Mouse (Mus musculus) spleen, adult 2 months (tissue): ENCODE measurements around the gene Ctf2. TPM values are rescaled to one million over a fixed set of nuclear protein-coding genes. Genes with fewer than 3 reads are reported as not detected.
"Not testable (repeated sequence)": the region's sequence is repeated elsewhere in the genome, so short reads cannot be mapped to it uniquely, and the experiment has no call there.

ENCODE experiments used
- DNase-seq, 2 experiments: peaks; one replicate each; pipeline versions ENCODE4 v3.0.0 to v3.0.0-alpha.2; 2012 to 2021; ENCODE audit warnings: low spot score in 2 of 2, low read depth in 1 of 2
- H3K27ac ChIP-seq: fragments of 200-500 bp; 2 replicates; pipeline ENCODE4 v1.5.1; 2012; ENCODE audit warnings: low read length, inconsistent platforms; ENCODE audit not compliant: insufficient read depth
- H3K27me3 ChIP-seq: fragments of 200-500 bp; 2 replicates; pipeline ENCODE4 v1.6.1; 2012; ENCODE audit warnings: mild to moderate bottlenecking, moderate library complexity, low read length, inconsistent platforms; ENCODE audit not compliant: control insufficient read depth, insufficient read depth
- H3K36me3 ChIP-seq: fragments of 200-500 bp; 2 replicates; pipeline ENCODE4 v1.6.1; 2012; ENCODE audit warnings: mild to moderate bottlenecking, low read length, inconsistent platforms; ENCODE audit not compliant: control insufficient read depth, insufficient read depth
- H3K4me1 ChIP-seq: fragments of 200-500 bp; 2 replicates; pipeline ENCODE4 v1.6.1; 2011; ENCODE audit warnings: inconsistent platforms; ENCODE audit not compliant: control insufficient read depth, insufficient read depth, insufficient read length
- H3K4me3 ChIP-seq: fragments of 200-500 bp; 2 replicates; pipeline ENCODE4 v1.5.1; 2011; ENCODE audit warnings: mild to moderate bottlenecking, inconsistent platforms; ENCODE audit not compliant: insufficient read depth, insufficient read length; ENCODE audit errors: extremely low read depth
- CTCF ChIP-seq: fragments of 200-500 bp; IDR thresholded peaks from 2 replicates; pipeline ENCODE4 v1.5.1; 2011; ENCODE audit warnings: mild to moderate bottlenecking, inconsistent platforms; ENCODE audit not compliant: insufficient read depth, insufficient read length, insufficient replicate concordance; ENCODE audit errors: extremely low read depth
- POLR2A ChIP-seq: fragments of 200-500 bp; IDR thresholded peaks from 2 replicates; pipeline ENCODE4 v1.6.1; 2011; ENCODE audit warnings: low read depth, low read length, inconsistent platforms
- WGBS: fragments of 180-500 bp; shearing (Covaris S2); methylation state at CpG from one replicate; pipeline ENCODE4 v1.1.7; 2018; 5-methylcytosine and 5-hydroxymethylcytosine counted together
- polyA plus RNA-seq: library from polyadenylated mRNA; depleted of rRNA; stranded (reverse); fragments of >200 nt; gene quantifications from 2 replicates; pipeline ENCODE4 v1.2.3, GENCODE M21; 2012; rRNA removed

Gene Ctf2
- not detected in 2 replicates for polyA plus RNA-seq

- H3K27ac ChIP-seq, H3K4me1 ChIP-seq, H3K27me3 ChIP-seq, DNase-seq, H3K4me3 ChIP-seq, H3K36me3 ChIP-seq: not testable (repeated sequence)
- no CpG with 5 or more reads among the region's 5 CpGs for WGBS
These were observed at the start of gene Ctf2 for GRCm38 (mm10) chr7:127732066-127732465. Gene Ctf2, minus strand, starts transcription at chr7:127732166.

GRCm38 (mm10) chr7:127778350-127778749 lies 46.4 kb upstream of the Ctf2 start:
- WGBS: 78% methylated on average over 4 of the region's 4 CpGs
- peak overlapping the region; percentile 95 for H3K4me3 ChIP-seq
- TF ChIP-seq POLR2A (no peak), CTCF (no peak)
- no peaks in the 10 kb centered on the region for H3K27me3 ChIP-seq
- H3K36me3 ChIP-seq: peaks cover 9% of the 10 kb centered on the region
- no peak overlapping the region for H3K27ac ChIP-seq
- DNase-seq: no peak
- peaks cover 5% of the 10 kb centered on the region; the same call in 1 of the 2 replicates for H3K4me1 ChIP-seq

DNA sequence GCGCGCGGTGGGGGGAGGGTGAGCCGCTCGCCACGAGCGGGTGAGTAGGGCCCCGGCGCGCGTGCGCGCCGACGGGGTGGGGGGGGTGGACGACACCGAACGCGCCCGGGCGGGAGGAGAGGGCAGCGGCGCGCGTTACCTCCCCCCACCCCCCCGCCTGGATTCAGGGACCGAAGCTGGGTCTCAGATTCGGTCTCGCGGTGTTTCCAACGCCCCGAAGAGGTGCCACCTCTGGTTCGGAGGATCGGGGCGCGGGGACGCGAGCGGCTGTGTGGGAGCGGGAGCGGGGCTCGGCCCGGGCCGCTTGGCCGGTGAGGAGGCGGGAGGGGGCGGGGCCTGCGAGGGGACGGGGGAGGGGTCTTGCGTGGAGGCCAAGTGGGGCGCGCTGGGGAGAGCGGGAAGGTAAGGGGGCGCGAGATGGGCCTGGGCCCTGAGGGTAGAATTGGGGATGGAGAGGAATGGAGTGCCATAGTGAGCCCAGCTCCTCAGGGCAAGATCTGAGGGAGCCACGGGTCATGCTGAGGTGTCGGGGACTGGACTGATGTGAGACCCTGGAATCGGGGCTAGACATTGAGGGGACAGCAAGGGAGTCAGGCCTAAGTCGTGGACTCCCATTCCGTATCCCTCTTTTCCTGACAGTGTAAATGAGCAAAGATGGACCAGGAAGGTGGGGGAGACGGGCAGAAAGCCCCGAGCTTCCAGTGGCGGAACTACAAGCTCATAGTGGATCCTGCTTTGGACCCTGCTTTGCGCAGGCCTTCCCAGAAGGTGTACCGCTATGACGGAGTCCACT lies 45.7 kb upstream of the Ctf2 start:
- Histone ChIP-seq H3K36me3 (peaks cover 9% of the 10 kb centered on the region), H3K27me3 (no peaks in the 10 kb centered on the region), H3K4me1 (peaks cover 5% of the 10 kb centered on the region; the same call in 1 of the 2 replicates), H3K4me3 (peak overlapping the region; percentile 95), H3K27ac (peak overlapping the region; percentile 96)
- peak in 1 of 2 experiments; percentile 38 for DNase-seq
- WGBS: 2% methylated on average over 63 of the region's 66 CpGs
- TF ChIP-seq POLR2A (no peak), CTCF (no peak)

GRCm38 (mm10) chr7:127776878-127777473 lies 45.0 kb upstream of the Ctf2 start:
- H3K4me3 ChIP-seq: peak overlapping the region; percentile 95
- peak overlapping the region; percentile 96 for H3K27ac ChIP-seq
- peaks cover 7% of the 10 kb centered on the region for H3K36me3 ChIP-seq
- TF ChIP-seq CTCF (no peak), POLR2A (no peak)
- under 1% methylated on average over 68 of the region's 70 CpGs for WGBS
- DNase-seq: peak; percentile 94 to 95
- H3K27me3 ChIP-seq: no peaks in the 10 kb centered on the region
- peaks cover 5% of the 10 kb centered on the region; the same call in 1 of the 2 replicates for H3K4me1 ChIP-seq

GRCm38 (mm10) chr7:127776426-127776825 lies 44.5 kb upstream of the Ctf2 start, which contains the start of gene Setd1a:
Gene Setd1a, plus strand, starts transcription at chr7:127776670.
- peak within 1 kb of the TSS; percentile 95 for H3K4me3 ChIP-seq
- H3K27ac ChIP-seq: peak within 1 kb of the TSS; percentile 96
- peak in 1 of 2 experiments; percentile 73 for DNase-seq
- under 1% methylated on average over 23 of the region's 23 CpGs for WGBS
- no peaks in the 10 kb centered on the region for H3K27me3 ChIP-seq
- H3K36me3 ChIP-seq: peaks cover 7% of the 10 kb centered on the region
- TF ChIP-seq POLR2A: no peak
- TF ChIP-seq CTCF: no peak
- peaks cover 5% of the 10 kb centered on the region; the same call in 1 of the 2 replicates for H3K4me1 ChIP-seq

DNA sequence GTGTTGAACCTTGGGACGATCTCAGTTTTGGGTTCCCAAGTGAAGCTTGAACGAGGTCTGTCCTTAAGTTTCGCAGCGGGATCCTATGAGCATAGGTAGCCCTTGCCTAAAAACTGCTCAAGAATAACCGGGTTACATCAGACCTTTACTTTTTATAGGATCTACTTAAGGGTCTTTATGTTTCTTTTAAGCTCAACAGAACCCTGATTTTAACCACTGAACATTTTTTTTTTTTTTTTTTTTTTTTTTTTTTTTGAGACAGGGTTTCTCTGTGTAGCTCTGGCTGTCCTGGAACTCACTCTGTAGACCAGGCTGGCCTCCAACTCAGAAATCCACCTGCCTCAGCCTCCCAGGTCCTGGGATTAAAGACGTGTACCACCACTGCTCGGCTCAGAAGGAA lies 43.9 kb upstream of the Ctf2 start:
- H3K27ac ChIP-seq, DNase-seq, H3K4me3 ChIP-seq, H3K4me1 ChIP-seq, H3K27me3 ChIP-seq, H3K36me3 ChIP-seq: not testable (repeated sequence)
- 74% methylated on average over 7 of the region's 7 CpGs for WGBS
